Mouse (Mus musculus): ENCODE measurements at regions not wholly inside any gene's neighbourhood (a gene's known extent, or its start where the extent isn't known, plus 50 kb on each side); places are given as distances from the start of the nearest gene placed in this dataset.

DNA sequence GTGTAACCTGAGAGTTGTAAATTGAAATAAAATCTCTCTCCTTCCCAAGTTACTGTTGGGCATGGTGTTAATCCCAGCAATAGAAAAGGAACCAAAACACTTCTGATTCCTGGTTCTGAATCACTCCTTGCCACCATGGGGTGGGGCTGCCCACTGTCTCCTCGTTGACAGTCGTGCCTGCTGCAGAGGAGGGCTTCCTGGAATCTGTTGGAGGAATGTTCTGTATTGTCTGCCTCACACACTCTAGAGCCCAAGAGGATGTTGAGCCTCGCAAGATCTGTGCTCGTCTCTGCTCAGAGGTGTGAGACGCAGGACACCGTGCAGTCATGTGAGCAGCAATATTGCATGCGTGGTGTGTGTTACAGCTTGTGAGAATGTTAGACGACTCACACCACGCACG is 246.4 kb upstream of the Kcnab2 start:
- H3K27me3 ChIP-seq (ENCODE audit: control insufficient read depth, insufficient read depth, low read depth, low read length): no peaks in the 10 kb centered on the region
- WGBS: 68% methylated on average over 10 of the region's 10 CpGs
- no peak overlapping the region for H3K27ac ChIP-seq (ENCODE audit: low read length)
- H3K4me1 ChIP-seq (replicated peaks; ENCODE audit: control insufficient read depth, insufficient read depth, low read length): no peaks in the 10 kb centered on the region
- no peaks in the 10 kb centered on the region for H3K9me3 ChIP-seq (ENCODE audit: control insufficient read depth, low read length)
- H3K36me3 ChIP-seq (ENCODE audit: control insufficient read depth, insufficient read depth, low read length): no peaks in the 10 kb centered on the region
- no peak overlapping the region for H3K4me3 ChIP-seq (ENCODE audit: low read length)
- no peak overlapping the region for H3K4me2 ChIP-seq (ENCODE audit: low read depth, low read length)
- ATAC-seq (ENCODE audit: low read depth): no peak
- H3K9ac ChIP-seq (ENCODE audit: low read length): no peak overlapping the region

- Histone ChIP-seq H3K27me3 (ENCODE audit: control insufficient read depth, insufficient read depth, low read depth, low read length) (no peaks in the 10 kb centered on the region), H3K4me1 (replicated peaks; ENCODE audit: control insufficient read depth, insufficient read depth, low read length) (no peaks in the 10 kb centered on the region), H3K9me3 (ENCODE audit: control insufficient read depth, low read length) (no peaks in the 10 kb centered on the region), H3K36me3 (ENCODE audit: control insufficient read depth, insufficient read depth, low read length) (no peaks in the 10 kb centered on the region), H3K27ac (ENCODE audit: low read length) (no peak overlapping the region), H3K4me3 (ENCODE audit: low read length) (no peak overlapping the region), H3K9ac (ENCODE audit: low read length) (no peak overlapping the region), H3K4me2 (ENCODE audit: low read depth, low read length) (no peak overlapping the region)
- WGBS: 75% methylated on average over 8 of the region's 8 CpGs
- ATAC-seq (ENCODE audit: low read depth): no peak
Observed at GRCm38 (mm10) chr4:152720528-152720927, 242.9 kb upstream of the Kcnab2 start.

- no peak for ATAC-seq (ENCODE audit: low read depth)
- no peak overlapping the region for H3K9ac ChIP-seq (ENCODE audit: low read length)
- WGBS: 79% methylated on average over 15 of the region's 15 CpGs
Observed at GRCm38 (mm10) chr4:152719416-152720127, 241.9 kb upstream of the Kcnab2 start.

GRCm38 (mm10) chr4:152710339-152710738 is 232.7 kb upstream of the Kcnab2 start:
- no peak for ATAC-seq (ENCODE audit: low read depth)
- no peaks in the 10 kb centered on the region for H3K27me3 ChIP-seq (ENCODE audit: control insufficient read depth, insufficient read depth, low read depth, low read length)
- H3K9me3 ChIP-seq (ENCODE audit: control insufficient read depth, low read length): peaks cover 2% of the 10 kb centered on the region; the same call in 1 of the 2 replicates
- H3K36me3 ChIP-seq (ENCODE audit: control insufficient read depth, insufficient read depth, low read length): no peaks in the 10 kb centered on the region
- H3K4me2 ChIP-seq (ENCODE audit: low read depth, low read length): no peak overlapping the region
- 84% methylated on average over 5 of the region's 5 CpGs for WGBS
- no peaks in the 10 kb centered on the region for H3K4me1 ChIP-seq (replicated peaks; ENCODE audit: control insufficient read depth, insufficient read depth, low read length)
- no peak overlapping the region for H3K9ac ChIP-seq (ENCODE audit: low read length)
- H3K27ac ChIP-seq (ENCODE audit: low read length): no peak overlapping the region
- no peak overlapping the region for H3K4me3 ChIP-seq (ENCODE audit: low read length)

More at GRCm38 (mm10) chr4:152719416-152720127, 241.9 kb upstream of the Kcnab2 start:
- H3K9me3 ChIP-seq (ENCODE audit: control insufficient read depth, low read length): peaks cover 2% of the 10 kb centered on the region; the same call in 1 of the 2 replicates
- no peak overlapping the region for H3K27ac ChIP-seq (ENCODE audit: low read length)
- H3K4me1 ChIP-seq (replicated peaks; ENCODE audit: control insufficient read depth, insufficient read depth, low read length): no peaks in the 10 kb centered on the region
- no peak overlapping the region for H3K4me2 ChIP-seq (ENCODE audit: low read depth, low read length)
- no peaks in the 10 kb centered on the region for H3K36me3 ChIP-seq (ENCODE audit: control insufficient read depth, insufficient read depth, low read length)
- H3K4me3 ChIP-seq (ENCODE audit: low read length): no peak overlapping the region
- H3K27me3 ChIP-seq (ENCODE audit: control insufficient read depth, insufficient read depth, low read depth, low read length): no peaks in the 10 kb centered on the region

- H3K27ac ChIP-seq (ENCODE audit: low read length): no peak overlapping the region
- no peak overlapping the region for H3K4me3 ChIP-seq (ENCODE audit: low read length)
- H3K27me3 ChIP-seq (ENCODE audit: control insufficient read depth, insufficient read depth, low read depth, low read length): no peaks in the 10 kb centered on the region
- no peak overlapping the region for H3K4me2 ChIP-seq (ENCODE audit: low read depth, low read length)
- no peaks in the 10 kb centered on the region for H3K4me1 ChIP-seq (replicated peaks; ENCODE audit: control insufficient read depth, insufficient read depth, low read length)
- no peak overlapping the region for H3K9ac ChIP-seq (ENCODE audit: low read length)
- ATAC-seq (ENCODE audit: low read depth): no peak
- H3K36me3 ChIP-seq (ENCODE audit: control insufficient read depth, insufficient read depth, low read length): no peaks in the 10 kb centered on the region
- 72% methylated on average over 7 of the region's 7 CpGs for WGBS
- no peaks in the 10 kb centered on the region for H3K9me3 ChIP-seq (ENCODE audit: control insufficient read depth, low read length)
Observed at GRCm38 (mm10) chr4:152700217-152700616, 222.5 kb upstream of the Kcnab2 start.

DNA sequence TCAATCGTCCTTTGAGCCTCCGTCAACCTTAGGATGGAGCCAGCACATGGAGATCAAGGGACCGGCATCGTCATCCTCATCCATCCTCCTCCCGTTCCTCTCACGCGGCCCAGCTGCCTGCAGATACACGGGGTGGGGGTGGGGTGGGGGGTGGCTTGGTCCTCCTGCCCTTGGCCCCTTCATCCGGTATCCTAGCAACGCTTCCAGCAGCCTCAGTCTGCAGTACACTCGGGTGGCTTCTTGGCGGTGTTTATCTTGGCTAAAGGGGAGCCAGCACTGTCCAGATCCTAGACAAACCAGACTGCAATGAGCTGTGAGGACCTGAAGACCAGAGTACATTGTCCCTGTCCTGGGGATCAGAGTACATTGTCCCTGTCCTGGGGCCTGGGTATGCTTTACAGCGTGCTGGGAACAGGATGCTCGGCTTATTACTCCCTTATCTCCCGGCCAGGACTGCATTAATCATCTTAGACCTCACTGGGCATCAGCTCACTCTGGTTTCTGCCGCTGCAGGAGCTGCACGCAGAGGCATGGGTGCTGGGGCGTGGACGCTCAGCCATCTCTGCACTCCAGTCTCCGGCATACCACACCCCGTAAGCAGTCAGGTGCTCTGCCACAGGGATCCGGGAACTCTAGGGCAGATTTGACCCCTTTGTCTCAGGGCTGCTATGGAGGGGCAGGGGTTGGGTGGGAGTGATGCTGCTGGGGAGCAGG is 219.7 kb upstream of the Kcnab2 start:
- H3K4me2 ChIP-seq (ENCODE audit: low read depth, low read length): no peak overlapping the region
- H3K36me3 ChIP-seq (ENCODE audit: control insufficient read depth, insufficient read depth, low read length): no peaks in the 10 kb centered on the region
- H3K9me3 ChIP-seq (ENCODE audit: control insufficient read depth, low read length): no peaks in the 10 kb centered on the region
- ATAC-seq (ENCODE audit: low read depth): no peak
- no peaks in the 10 kb centered on the region for H3K27me3 ChIP-seq (ENCODE audit: control insufficient read depth, insufficient read depth, low read depth, low read length)
- WGBS: 24% methylated on average over 22 of the region's 22 CpGs
- no peak overlapping the region for H3K27ac ChIP-seq (ENCODE audit: low read length)
- no peaks in the 10 kb centered on the region for H3K4me1 ChIP-seq (replicated peaks; ENCODE audit: control insufficient read depth, insufficient read depth, low read length)
- no peak overlapping the region for H3K9ac ChIP-seq (ENCODE audit: low read length)
- H3K4me3 ChIP-seq (ENCODE audit: low read length): no peak overlapping the region

DNA sequence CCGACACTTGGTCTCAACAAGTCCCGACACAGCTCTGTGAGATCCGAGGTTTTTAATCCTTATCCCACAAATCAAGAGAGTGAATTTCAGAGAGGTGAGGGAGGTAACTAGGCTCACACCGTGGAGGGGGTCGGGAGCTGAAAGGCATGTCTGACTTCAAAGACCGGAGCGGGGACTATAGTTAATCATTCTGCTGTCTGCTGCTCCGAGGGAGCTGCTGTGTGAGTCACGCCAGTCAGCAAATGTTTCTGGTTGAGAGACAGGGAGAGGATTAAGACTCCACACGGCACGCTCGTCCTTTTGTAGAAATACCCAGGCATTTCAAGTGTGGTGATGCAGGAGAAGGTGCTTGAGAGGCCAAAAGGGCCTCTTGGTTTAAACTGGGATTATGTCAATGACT is 214.1 kb upstream of the Kcnab2 start:
- Histone ChIP-seq H3K27me3 (ENCODE audit: control insufficient read depth, insufficient read depth, low read depth, low read length) (no peaks in the 10 kb centered on the region), H3K27ac (ENCODE audit: low read length) (no peak overlapping the region), H3K4me1 (replicated peaks; ENCODE audit: control insufficient read depth, insufficient read depth, low read length) (no peaks in the 10 kb centered on the region), H3K36me3 (ENCODE audit: control insufficient read depth, insufficient read depth, low read length) (no peaks in the 10 kb centered on the region), H3K4me2 (ENCODE audit: low read depth, low read length) (no peak overlapping the region), H3K4me3 (ENCODE audit: low read length) (no peak overlapping the region), H3K9me3 (ENCODE audit: control insufficient read depth, low read length) (0 out of 2 replicates have a peak, but pooled peaks cover 2% of the 10 kb centered on the region), H3K9ac (ENCODE audit: low read length) (no peak overlapping the region)
- 25% methylated on average over 12 of the region's 12 CpGs for WGBS
- ATAC-seq (ENCODE audit: low read depth): no peak

GRCm38 (mm10) chr4:152691302-152691701 is 213.6 kb upstream of the Kcnab2 start:
- no peak overlapping the region for H3K9ac ChIP-seq (ENCODE audit: low read length)
- H3K4me2 ChIP-seq (ENCODE audit: low read depth, low read length): no peak overlapping the region
- H3K27me3 ChIP-seq (ENCODE audit: control insufficient read depth, insufficient read depth, low read depth, low read length): no peaks in the 10 kb centered on the region
- 73% methylated on average over 13 of the region's 13 CpGs for WGBS
- no peaks in the 10 kb centered on the region for H3K4me1 ChIP-seq (replicated peaks; ENCODE audit: control insufficient read depth, insufficient read depth, low read length)
- 0 out of 2 replicates have a peak, but pooled peaks cover 2% of the 10 kb centered on the region for H3K9me3 ChIP-seq (ENCODE audit: control insufficient read depth, low read length)
- no peak for ATAC-seq (ENCODE audit: low read depth)
- H3K4me3 ChIP-seq (ENCODE audit: low read length): no peak overlapping the region
- H3K27ac ChIP-seq (ENCODE audit: low read length): no peak overlapping the region
- H3K36me3 ChIP-seq (ENCODE audit: control insufficient read depth, insufficient read depth, low read length): no peaks in the 10 kb centered on the region

DNA sequence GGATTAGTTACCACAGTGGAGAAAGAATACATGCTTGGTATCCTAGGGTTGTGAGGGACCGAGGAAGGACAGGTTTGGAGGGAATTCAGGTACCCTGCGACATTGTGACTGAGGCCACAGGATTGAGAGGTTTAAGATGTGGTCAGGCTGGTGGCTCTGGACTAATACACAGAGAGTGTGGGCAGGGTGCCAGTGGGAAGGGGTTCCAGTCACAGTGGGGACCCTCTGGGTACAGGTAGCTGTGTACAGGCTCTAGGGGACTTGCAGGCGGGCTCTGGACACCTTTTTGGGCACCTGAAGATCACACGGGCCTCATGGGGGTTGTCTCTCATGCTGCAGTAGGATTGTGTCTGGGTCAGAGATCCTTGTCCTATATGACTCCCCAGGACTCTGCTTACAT is 213.1 kb upstream of the Kcnab2 start:
- no peak for ATAC-seq (ENCODE audit: low read depth)
- no peaks in the 10 kb centered on the region for H3K36me3 ChIP-seq (ENCODE audit: control insufficient read depth, insufficient read depth, low read length)
- H3K4me3 ChIP-seq (ENCODE audit: low read length): no peak overlapping the region
- no peaks in the 10 kb centered on the region for H3K4me1 ChIP-seq (replicated peaks; ENCODE audit: control insufficient read depth, insufficient read depth, low read length)
- WGBS: 69% methylated on average over 4 of the region's 4 CpGs
- no peak overlapping the region for H3K4me2 ChIP-seq (ENCODE audit: low read depth, low read length)
- H3K27me3 ChIP-seq (ENCODE audit: control insufficient read depth, insufficient read depth, low read depth, low read length): no peaks in the 10 kb centered on the region
- H3K9me3 ChIP-seq (ENCODE audit: control insufficient read depth, low read length): 0 out of 2 replicates have a peak, but pooled peaks cover 2% of the 10 kb centered on the region
- H3K27ac ChIP-seq (ENCODE audit: low read length): no peak overlapping the region
- no peak overlapping the region for H3K9ac ChIP-seq (ENCODE audit: low read length)
